Mouse (Mus musculus) left cerebral cortex, postnatal 10 days (tissue): ENCODE measurements at regions not wholly inside any gene's neighbourhood (a gene's known extent, or its start where the extent isn't known, plus 50 kb on each side); places are given as distances from the start of the nearest gene placed in this dataset.
A peak's percentile ranks its signal among the peaks of the same experiment; 100 is the strongest.

Experiments used
- DNase-seq, 2 experiments: peaks; one replicate each; pipeline ENCODE4 v3.0.0; 2021 to 2022; ENCODE audit warnings: low spot score in 2 of 2, mixed read lengths in 1 of 2; ENCODE audit errors: extremely low spot score in 1 of 2
- intact Hi-C: fragments of 180-260 bp; cut with DNase I; formaldehyde crosslinking; loops from one replicate; pipeline ENCODE4 v1.15.1; 2025

DNA sequence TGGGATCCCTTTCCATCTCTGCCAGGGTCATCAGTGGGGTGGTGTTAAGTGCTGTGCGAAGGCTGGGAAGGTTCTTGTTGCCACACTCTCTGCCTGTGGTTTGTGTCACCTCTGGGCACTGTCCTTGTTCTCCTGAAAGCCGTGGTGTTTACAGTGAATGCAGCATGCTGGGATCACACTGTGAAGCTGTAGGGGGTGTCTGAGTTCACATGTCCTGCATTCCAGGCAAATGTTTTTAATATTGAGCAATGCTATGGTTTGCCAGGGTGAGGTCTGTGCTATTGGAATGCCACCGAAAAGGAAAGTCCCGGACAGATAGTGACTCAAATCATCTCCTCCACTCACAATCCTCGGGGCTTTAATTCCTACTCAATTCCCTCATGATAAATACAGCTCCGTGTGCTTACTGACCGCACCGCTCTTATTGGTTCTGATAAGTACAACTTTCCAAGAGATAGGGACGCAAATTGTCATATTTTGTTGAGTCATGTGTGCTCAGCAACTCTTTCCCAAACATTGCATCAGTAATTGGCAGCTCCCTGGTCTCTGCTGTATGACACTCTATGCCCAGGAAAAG, 1405.6 kb upstream of the A1bg start:
- peak in 1 of 2 experiments; percentile 43 for DNase-seq
- intact Hi-C loops, result no loop called here

DNA sequence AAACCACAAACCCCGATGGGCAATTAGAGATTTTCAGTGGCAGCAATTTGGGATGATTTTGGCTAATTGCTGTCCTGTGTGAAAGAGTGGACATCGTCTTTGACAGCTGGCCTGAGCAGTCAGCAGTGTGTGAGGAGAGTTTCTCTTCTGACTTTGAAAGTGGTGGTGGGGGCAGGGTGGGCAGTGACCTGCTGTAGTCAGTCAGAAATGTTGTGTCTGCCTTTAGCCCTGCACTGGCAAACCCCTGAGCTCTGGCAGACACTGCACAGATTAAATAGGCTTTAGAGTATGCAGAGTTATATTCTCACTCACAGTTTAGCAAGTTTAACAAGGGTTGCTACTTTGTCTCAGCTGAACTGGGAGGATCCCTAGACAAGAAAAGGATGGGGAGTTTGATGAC, 1404.7 kb upstream of the A1bg start:
- no peak for DNase-seq
- intact Hi-C loops, result no loop called here

DNA sequence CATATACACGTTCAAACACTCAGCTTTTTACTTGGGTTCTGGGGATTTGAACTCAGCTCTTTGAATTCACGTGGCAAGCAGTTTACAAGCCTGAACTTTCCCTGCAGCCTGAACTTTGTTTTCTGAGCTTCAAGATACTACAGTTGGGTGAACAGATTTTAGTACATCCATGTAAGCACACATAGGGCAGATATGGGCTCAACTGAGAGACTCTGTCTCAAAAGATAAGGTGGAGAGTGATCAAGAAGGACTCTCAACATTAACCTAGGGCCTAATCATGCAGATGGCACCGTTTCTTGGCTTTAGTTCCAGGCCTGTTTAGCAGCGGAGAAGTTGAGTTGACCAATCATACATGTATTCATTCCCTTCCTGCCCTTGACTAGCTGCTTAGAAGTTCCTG, 1403.7 kb upstream of the A1bg start:
- intact Hi-C loops, result no loop called here
- no peak for DNase-seq

DNA sequence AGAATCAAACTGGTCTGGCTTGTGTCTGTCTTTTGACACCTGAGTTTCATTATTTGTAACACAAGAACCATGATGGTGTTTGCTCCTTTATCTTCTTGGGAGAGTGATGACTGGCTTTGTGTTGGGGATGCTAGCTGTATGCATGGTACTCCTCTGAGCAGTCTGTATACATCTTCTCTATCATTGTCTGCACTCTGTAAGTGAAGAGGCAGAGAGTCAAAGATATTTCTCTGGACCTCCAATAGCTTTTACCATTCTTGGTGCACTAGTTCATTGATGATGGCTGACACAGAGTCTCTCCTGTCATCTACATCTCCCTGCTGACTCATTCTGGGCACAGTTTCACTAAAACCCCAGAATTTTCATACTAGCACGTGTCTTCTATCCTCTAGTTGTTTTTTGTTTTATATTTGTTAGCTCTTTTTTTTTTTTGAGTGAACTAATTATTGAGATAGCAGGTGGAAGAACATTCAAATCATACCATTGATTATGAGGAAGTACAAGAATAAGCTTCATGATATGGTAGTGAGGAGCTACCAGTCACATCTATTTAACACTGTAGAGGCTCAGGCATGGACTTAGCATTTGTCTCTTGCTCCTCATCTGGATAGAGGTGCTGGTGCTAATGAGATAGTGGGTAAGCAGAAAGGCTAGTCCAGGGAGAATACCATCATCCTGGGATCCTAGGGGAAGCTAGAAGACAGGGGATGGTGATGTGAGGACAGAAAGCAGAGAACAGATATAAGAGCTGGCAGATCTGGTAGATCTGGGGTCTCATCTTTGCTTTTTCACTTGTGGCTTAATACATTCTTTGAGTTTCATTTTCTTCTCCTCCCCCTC, 1402.9 kb upstream of the A1bg start:
- intact Hi-C loops, result no loop called here
- DNase-seq, result no peak

DNA sequence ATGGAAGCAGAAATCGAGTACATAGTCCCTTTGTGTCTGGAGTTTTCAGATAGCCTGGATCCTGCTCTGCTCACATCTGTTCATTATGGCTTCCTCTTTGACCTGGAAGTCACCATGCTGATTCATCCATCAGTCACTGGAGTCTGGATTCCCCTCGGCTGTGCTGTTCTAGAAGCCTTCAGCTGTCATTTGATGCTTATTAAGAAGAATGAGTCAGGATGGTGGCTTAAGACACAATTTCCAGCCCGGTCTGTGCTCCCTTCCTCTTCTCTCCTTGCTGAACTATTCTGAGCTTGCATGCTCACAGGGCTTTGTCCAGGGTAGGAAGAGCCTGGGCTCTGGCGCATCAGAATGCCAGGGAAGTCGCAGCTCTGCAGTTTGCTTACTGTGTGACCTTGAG, 1398.2 kb upstream of the A1bg start:
- intact Hi-C loops, result no loop called here
- DNase-seq, result no peak

DNA sequence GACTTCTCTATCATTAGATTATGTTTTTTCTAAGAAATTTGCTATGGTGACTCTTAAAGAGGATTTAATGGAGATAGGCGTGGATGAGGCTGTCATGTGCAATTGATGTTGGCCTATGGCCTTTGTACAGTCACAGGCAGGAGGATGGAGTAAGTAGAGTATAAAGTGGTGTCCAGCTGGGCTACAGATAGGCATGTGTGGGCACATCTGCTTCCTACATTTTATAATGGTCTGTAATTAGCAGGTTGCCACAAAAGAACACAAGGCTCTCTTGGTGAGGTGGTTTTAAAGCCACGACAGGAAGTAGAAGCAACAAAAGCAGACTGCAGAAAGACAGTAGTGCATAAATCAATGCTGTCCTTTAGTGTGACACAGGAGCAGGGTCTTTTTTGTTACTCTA, 1391.6 kb upstream of the A1bg start:
- DNase-seq, result no peak
- intact Hi-C loops, result no loop called here

DNA sequence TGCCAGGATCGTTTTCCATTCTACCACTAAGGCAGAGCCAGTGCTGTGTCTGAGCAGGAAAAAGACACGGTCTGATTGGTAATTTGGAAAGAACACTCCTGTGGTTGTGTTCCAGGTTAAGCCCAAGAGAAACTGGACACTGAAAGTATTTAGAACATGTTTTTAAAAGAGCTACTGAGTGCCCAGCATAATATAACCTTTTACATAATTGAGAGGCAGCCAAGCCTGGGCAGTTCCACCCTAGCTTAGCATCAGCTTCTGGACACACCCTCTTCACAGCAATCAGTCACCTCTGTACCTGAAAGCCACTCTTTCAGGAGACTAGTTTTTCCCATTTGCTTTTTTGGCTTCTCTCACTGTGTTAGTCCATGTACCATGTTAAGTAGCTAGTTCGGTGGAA, 1379.4 kb upstream of the A1bg start:
- DNase-seq, result no peak
- intact Hi-C loops, result no loop called here

DNA sequence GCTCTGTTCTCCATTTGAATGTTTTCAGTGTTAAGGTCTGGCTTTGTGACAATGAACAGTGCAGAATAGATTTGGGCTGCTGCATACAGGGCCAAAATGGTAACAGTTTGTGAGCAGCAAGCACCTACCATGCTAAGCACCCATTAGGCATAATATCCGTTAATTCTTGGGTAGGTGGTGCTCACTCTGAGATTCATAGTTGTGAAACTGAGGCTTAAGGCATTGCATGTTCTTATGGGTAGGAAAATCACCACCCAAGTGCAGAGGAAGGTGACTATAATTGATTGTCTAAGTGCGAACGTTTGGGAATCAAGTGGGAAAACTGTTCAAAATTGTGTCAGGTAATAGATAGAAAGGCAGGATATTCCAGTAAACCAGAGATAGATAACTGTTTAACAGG, 1378.8 kb upstream of the A1bg start:
- no peak for DNase-seq
- intact Hi-C loops, result no loop called here

DNA sequence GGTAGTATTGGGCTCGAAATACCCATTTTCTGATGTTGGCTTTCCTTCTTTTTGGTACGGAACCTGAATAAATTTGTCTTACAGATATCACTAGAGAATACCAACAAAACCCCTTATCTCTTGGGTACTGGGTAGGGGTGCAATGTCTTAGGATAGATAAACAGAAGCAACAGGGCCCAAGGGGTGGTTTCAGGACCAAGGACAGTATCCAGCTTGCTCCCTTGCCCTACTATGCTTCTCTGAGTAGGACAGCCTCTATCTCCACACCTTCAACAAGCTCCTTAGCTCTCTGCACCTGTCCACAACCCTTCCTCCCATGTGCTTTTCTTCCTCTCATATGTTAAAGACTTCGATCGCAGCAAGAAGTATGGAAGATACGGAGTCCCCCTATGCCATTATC, 1374.3 kb upstream of the A1bg start:
- intact Hi-C loops, result no loop called here
- no peak for DNase-seq

DNA sequence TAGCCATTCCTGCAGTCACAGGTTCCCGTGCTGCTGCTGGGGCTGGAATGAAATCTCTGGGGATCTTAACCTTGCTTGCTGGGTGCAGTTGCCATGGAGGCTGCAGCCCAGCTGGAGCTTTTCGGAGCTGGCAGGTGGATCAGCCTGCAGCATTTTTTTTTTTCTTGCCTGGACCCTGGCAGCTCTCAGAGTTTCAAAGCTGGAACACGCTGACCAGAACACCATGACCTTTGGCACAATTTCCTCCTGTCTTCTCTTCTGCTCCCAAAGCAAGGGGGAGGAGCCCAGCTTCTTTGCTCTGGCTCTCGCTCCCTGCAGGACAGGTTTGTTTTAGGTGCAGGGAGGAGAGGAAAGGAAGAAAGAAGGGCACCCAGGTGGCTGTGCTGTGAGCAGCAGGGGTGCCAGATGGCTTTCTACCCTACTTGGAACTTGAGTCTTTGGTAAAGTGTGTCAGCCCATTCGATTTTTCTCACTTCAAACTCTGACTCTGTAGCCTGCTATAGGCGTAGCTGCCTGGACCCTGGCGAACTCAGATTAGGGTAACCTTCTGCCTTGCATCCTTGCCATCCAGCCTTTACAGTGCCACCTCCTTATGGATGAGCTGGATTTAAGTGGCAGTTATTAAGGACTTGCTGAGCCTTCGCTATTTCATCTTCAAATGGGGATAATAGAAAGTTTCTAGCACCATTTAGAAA, 1372.6 kb upstream of the A1bg start:
- intact Hi-C loops, result no loop called here

DNA sequence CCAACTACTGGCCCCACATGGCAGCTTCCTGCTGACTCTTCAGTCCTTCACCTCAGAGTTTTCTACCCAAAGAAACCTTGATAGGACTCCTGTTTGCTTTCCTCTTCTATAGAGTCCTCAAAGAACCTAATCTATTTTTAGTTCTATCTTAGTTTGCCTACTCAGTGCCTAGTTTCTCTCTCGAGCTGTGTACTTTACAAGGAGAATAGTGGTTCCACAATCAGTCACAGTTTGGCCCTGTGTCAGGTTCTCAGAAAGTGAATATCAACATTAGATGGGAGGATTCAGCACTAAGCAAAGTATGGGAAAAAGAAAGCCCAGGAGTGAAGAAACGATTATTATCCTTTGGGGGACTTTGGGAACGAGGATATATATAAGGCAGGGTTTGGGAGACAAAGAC, 1372.0 kb upstream of the A1bg start:
- intact Hi-C loops, result no loop called here
- no peak for DNase-seq

More for the DNA sequence above, 1372.6 kb upstream of the A1bg start:
- DNase-seq, result peak; percentile 23 to 39

DNA sequence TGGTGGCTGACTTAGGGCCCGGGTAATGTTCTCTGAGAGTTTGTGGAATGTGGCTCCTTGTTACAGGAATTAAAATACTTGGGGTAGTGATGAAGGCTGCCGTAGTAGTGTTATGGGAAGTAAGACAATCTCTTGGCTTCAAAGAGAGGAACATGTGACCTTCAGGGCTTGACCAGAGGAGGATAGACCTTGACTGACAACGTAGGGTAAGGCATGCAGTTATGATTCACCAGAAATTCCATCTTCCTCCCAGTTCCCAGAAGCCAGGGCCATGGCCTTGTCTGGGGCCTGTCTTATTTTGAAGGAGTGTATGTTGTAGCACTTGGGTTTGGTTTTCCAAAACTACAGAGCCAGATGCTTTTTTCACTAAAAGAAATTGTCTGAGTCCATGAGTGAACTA, 1370.1 kb upstream of the A1bg start:
- intact Hi-C loops, result no loop called here
- no peak for DNase-seq

DNA sequence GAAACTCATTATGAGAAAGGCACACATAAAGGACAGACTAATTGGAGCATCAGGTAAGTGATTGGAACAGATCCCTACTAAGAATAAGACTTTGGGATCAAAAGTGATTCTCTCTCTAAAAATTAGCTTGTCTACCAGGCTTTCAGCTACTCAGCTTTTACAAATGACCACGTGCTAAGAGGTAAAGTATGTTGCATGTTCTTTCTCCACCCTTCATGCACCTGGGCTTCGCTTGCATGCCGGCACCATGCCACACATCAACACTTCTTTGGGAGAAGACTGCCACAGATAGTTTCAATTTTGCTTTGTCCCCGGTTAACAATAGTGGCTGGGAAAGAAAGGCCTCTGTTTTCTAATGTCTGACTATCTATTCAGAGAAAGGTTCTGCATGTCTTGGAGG, 1367.9 kb upstream of the A1bg start:
- intact Hi-C loops, result no loop called here

DNA sequence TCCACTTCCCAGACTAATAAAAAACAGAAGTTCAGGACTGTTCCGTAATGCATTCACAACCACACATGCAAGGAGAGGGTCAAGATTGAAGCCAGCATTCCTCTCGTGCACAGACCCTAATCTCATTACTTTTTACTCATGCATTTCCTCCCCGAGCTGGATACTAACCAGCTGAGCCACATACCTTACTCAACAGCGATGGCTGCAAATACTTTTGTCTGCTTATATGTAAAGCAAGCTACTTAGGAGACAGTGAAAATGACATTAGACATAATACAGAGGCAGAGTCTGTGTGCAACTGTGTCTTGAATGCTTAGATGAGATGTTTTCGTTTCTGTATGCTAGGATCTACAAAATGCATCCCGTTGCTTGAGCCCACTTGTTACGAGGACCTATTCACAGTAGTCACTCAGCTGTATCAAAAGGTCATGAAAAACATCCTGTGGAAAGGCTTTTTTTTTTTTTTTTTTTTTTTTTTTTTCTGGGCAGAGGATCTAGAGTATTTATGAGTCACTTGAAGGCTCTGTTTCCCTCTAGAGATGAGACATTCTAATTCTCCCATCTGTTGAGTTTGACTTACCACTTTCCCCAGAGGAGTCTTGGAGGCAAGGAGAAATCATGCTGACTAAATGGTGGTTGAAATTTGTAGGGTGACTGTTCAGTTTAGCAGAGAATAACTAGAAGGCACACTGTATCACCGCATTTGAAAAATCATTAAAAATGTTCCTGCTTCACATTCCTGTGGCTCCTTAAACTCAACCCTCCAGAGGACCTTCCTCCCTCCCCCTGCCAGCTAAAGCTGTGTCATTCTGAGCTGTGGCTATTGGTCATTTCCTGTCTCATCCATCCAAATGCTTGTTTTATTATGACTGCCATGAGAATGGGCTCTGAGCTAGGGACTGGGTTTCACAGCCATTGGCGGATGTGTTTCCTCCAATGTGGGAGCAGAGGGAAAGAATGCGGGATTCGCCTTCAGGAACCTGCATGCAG, 1364.1 kb upstream of the A1bg start:
- intact Hi-C loops, result no loop called here

More for the DNA sequence above, 1367.9 kb upstream of the A1bg start:
- DNase-seq, result no peak

DNA sequence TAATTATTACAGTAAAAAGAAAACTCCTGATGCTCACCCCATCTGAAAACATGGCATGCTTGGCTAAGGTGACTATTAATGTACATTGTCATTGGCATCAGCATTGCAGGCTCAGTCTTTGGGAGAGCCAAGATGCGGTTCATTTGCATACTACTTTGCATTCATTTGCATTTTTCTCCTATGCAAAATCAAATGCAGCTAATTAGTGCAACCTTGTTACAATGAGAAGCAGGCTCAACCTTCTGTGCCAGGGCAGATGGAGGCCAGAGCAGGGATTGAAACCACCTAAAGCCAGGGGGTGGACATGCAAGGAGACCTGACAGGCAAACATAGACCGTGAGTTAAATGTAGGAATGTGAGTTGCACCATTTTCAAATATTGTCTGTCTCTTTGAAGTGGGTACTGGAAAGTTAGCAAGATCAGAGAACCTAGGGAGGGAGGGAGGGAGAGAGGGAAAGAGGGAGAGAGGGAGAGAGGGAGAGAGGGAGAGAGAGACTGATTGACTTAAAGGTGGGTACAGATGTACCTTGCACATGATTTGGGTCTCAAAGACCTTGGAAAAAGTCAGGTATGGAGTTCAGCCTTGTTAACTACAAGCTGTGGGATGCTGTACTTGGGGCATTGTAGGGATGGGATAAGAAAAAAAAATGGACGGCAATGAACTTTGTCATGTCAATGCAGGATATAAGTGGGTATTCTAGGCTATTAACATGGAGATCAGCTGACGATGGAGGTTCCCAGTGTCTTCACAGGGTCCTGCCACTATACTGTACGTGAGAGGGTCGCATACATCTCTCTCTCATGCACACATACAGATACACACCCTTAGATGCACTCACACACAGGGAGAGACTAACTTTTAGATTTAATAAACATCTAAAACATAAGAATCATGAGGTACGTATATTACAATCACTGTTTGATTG, 1362.1 kb upstream of the A1bg start:
- no peak for DNase-seq

More for the DNA sequence above, 1364.1 kb upstream of the A1bg start:
- DNase-seq, result no peak

DNA sequence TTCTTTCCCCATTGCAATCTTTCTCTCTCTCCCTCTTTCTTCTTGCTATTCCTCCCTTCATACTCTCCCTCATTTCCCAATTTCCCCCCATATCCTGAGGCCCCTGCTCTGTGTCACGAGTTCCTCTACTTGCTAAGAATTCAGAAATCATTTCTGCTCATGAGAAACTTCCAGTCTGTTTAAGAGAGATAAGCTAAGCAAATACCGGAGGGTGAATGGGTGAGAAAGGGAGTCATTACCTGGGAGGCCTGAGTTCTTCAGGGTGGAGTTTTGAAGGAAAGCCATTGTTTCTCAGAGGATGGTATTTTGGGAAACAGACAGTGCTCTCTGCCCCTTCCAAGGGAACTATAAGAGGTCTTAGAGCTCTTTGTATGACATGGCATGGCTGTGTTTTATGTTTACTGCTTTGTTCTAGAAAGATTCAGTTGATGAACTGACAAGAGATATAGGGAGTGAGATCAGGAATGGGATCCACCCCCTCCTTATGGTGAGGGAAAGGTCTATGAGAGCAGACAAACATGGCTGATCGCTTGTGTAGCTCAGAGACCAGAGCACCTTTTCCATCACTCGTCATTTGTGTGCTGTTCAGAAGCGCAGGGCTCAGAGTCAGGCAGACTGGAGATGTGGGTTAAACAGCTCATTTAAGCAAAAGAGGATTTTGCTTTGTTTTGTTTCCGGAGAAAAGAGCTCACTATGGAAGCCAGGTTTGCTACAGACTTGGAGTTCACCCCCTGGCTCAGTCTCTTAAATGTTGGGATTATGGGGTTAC, 1361.0 kb upstream of the A1bg start:
- no peak for DNase-seq
- intact Hi-C loops, result no loop called here

More for the DNA sequence above, 1362.1 kb upstream of the A1bg start:
- intact Hi-C loops, result no loop called here

DNA sequence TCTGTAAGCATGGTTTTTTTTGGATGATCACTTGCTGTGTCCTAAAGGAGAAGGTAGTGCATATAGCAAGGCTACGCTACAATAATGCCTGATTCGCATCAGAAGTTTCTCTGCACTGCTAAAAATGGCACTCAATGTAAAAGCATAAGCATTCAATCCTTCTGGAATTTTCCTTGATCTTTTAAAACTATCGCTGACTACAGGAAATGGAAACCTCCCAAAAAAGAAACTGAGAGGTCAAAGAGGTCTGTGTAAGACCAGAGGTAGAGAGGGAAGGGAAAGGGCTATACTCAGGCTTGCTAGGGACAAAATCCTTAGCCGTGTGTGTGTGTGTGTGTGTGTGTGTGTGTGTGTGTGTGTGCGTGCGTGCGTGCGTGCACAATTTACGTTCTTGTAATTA, 1359.8 kb upstream of the A1bg start:
- no peak for DNase-seq
- intact Hi-C loops, result no loop called here
